20 mouse cellular contexts compared by ENCODE assay signal in genomic region chr10:44370666-44371065, GRCm38 (mm10).
"Had no signal": no experiment of that assay in that cellular context is flagged by ENCODE, and none has a peak within 500 bp of the region (broad histone marks: within the 10 kb centered on the region; RNA-seq: fewer than 3 reads in every experiment).

No protein-coding gene starts in this region.

- H3K9me3 ChIP-seq: liver, embryonic 15.5 days; midbrain, embryonic 10.5 days; midbrain, embryonic 13.5 days; neural tube, embryonic 13.5 days; neural tube, embryonic 15.5 days; stomach, embryonic 15.5 days had no signal

- H3K9ac ChIP-seq: liver, embryonic 15.5 days; lung, embryonic 14.5 days; midbrain, embryonic 13.5 days; neural tube, embryonic 13.5 days; neural tube, embryonic 15.5 days; stomach, embryonic 15.5 days had no signal

- H3K36me3 ChIP-seq: liver, embryonic 15.5 days; midbrain, embryonic 10.5 days; midbrain, embryonic 13.5 days; neural tube, embryonic 13.5 days; neural tube, embryonic 15.5 days; stomach, embryonic 15.5 days had no signal

- H3K4me1 ChIP-seq: midbrain, embryonic 10.5 days; midbrain, embryonic 13.5 days; neural tube, embryonic 13.5 days; neural tube, embryonic 15.5 days; stomach, embryonic 15.5 days had no signal

- DNase-seq: lung, adult 18-20 months; lung, embryonic 14.5 days; lung, postnatal 10 days; lung, postnatal 4 days; retina, postnatal 1 day; right cerebral cortex, adult 18-20 months; right cerebral cortex, postnatal 25 days; right cerebral cortex, postnatal 4 days; spleen, adult 18-20 months; thymus, adult 2 months; thymus, postnatal 25 days had no signal

- H3K4me3 ChIP-seq: liver, embryonic 15.5 days; midbrain, embryonic 10.5 days; midbrain, embryonic 13.5 days; myocyte; neural tube, embryonic 13.5 days; neural tube, embryonic 15.5 days; stomach, embryonic 15.5 days had no signal

- H3K27me3 ChIP-seq: liver, embryonic 15.5 days; midbrain, embryonic 13.5 days; neural tube, embryonic 13.5 days; neural tube, embryonic 15.5 days; stomach, embryonic 15.5 days had no signal

- H3K4me2 ChIP-seq: liver, embryonic 15.5 days; lung, embryonic 14.5 days; midbrain, embryonic 13.5 days; neural tube, embryonic 13.5 days; neural tube, embryonic 15.5 days; stomach, embryonic 15.5 days had no signal

- ATAC-seq: midbrain, embryonic 13.5 days; midbrain, embryonic 16.5 days had no signal

- H3K27ac ChIP-seq: liver, embryonic 15.5 days; midbrain, embryonic 10.5 days; midbrain, embryonic 13.5 days; neural tube, embryonic 13.5 days; neural tube, embryonic 15.5 days; stomach, embryonic 15.5 days; stomach, postnatal 0 days had no signal
